Mouse (Mus musculus) neural tube, embryonic 14.5 days (tissue): ENCODE data around the gene Slc10a6. TPM values are rescaled to one million over a fixed set of nuclear protein-coding genes. Genes with fewer than 3 reads are reported as not detected.
A peak's percentile ranks its signal among the peaks of the same experiment; 100 is the strongest.

Experiments used
- ATAC-seq: fragments of 200-750 bp; cut with Nextera tagmentation; 2 replicates; pipeline ENCODE4 v1.8.0; 2017; ENCODE audit warnings: low read depth, mild to moderate bottlenecking, moderate TSS enrichment, moderate library complexity
- H3K27ac ChIP-seq: fragments of 300-500 bp; sonication (generic); 2 replicates; pipeline ENCODE4 v1.5.1; 2014; ENCODE audit warnings: low read depth, mild to moderate bottlenecking, control low read depth, low read length, moderate library complexity, mixed read lengths
- H3K27me3 ChIP-seq: fragments of 300-500 bp; sonication (generic); 2 replicates; pipeline ENCODE4 v1.6.1; 2014; ENCODE audit warnings: low read length; ENCODE audit not compliant: control insufficient read depth, insufficient read depth
- H3K36me3 ChIP-seq: fragments of 300-500 bp; sonication (generic); 2 replicates; pipeline ENCODE4 v1.6.1; 2014; ENCODE audit warnings: low read length, mixed read lengths; ENCODE audit not compliant: control insufficient read depth, insufficient read depth
- H3K4me1 ChIP-seq: fragments of 300-500 bp; sonication (generic); 2 replicates; pipeline ENCODE4 v1.6.1; 2014; ENCODE audit warnings: low read length; ENCODE audit not compliant: control insufficient read depth, insufficient read depth
- H3K4me2 ChIP-seq: fragments of 300-500 bp; sonication (generic); 2 replicates; pipeline ENCODE4 v1.6.1; 2014; ENCODE audit warnings: mild to moderate bottlenecking, low read depth, low read length, control low read depth
- H3K4me3 ChIP-seq: fragments of 300-500 bp; sonication (generic); 2 replicates; pipeline ENCODE4 v1.5.1; 2014; ENCODE audit warnings: low read depth, low read length, control low read depth, mixed read lengths
- H3K9ac ChIP-seq: fragments of 300-500 bp; sonication (generic); replicated peaks from 2 replicates; pipeline ENCODE4 v1.6.1; 2014; ENCODE audit warnings: low read depth, mild to moderate bottlenecking, control low read depth, low read length, mixed read lengths
- H3K9me3 ChIP-seq: fragments of 300-500 bp; sonication (generic); 2 replicates; pipeline ENCODE4 v1.6.1; 2016; ENCODE audit warnings: low read length; ENCODE audit not compliant: control insufficient read depth
- WGBS: fragments of 180-500 bp; shearing (Covaris S2); extraction: QIAGEN DNeasy Blood & Tissue Kit; methylation state at CpG from one replicate; pipeline ENCODE4 v1.1.7; 2014; 5-methylcytosine and 5-hydroxymethylcytosine counted together
- polyA plus RNA-seq: library from polyadenylated mRNA; unstranded; fragments of >200 nt; fragmentation: Nextera tagmentation; extraction: Ambion mirVana; gene quantifications from 2 replicates; pipeline ENCODE4 v1.2.1, GENCODE M21; 2014

The Slc10a6 gene
- polyA plus RNA-seq, 1 experiment from 2014 or later: 0.33 TPM

- H3K4me1 ChIP-seq: no peaks in the 10 kb centered on the region
- H3K4me3 ChIP-seq: no peak overlapping the region
- H3K9ac ChIP-seq: no peak overlapping the region
- ATAC-seq: no peak
- H3K36me3 ChIP-seq: no peaks in the 10 kb centered on the region
- H3K27ac ChIP-seq: no peak overlapping the region
- 36% methylated on average over 3 of the region's 3 CpGs for WGBS
- H3K9me3 ChIP-seq: no peaks in the 10 kb centered on the region
- no peaks in the 10 kb centered on the region for H3K27me3 ChIP-seq
- H3K4me2 ChIP-seq: no peak overlapping the region
Observed at GRCm38 (mm10) chr5:103659571-103659970, 30.4 kb upstream of the Slc10a6 start.

GRCm38 (mm10) chr5:103658921-103659320, 29.7 kb upstream of the Slc10a6 start:
- 74% methylated on average over 5 of the region's 5 CpGs for WGBS
- Histone ChIP-seq H3K9me3 (no peaks in the 10 kb centered on the region), H3K9ac (no peak overlapping the region), H3K27me3 (no peaks in the 10 kb centered on the region), H3K4me2 (no peak overlapping the region), H3K4me1 (no peaks in the 10 kb centered on the region), H3K27ac (no peak overlapping the region), H3K4me3 (no peak overlapping the region), H3K36me3 (no peaks in the 10 kb centered on the region)
- ATAC-seq: no peak

- 1% methylated on average over 49 of the region's 56 CpGs for WGBS
- Histone ChIP-seq H3K4me2 (peak within 1 kb of the TSS; percentile 96), H3K4me3 (peak within 1 kb of the TSS; percentile 46), H3K4me1 (no peaks in the 10 kb centered on the region), H3K9me3 (no peaks in the 10 kb centered on the region), H3K9ac (peak within 1 kb of the TSS; percentile 51), H3K27me3 (no peaks in the 10 kb centered on the region), H3K27ac (no peak within 1 kb of the TSS), H3K36me3 (no peaks in the 10 kb centered on the region)
- peak; percentile 84 for ATAC-seq
Observed at GRCm38 (mm10) chr5:103655346-103656118, 26.3 kb upstream of the Slc10a6 start, which contains the start of gene 1700016H13Rik. 1700016H13Rik (minus strand) TSS chr5:103656010.

GRCm38 (mm10) chr5:103654780-103655179, 25.6 kb upstream of the Slc10a6 start:
- H3K4me1 ChIP-seq: no peaks in the 10 kb centered on the region
- no peak overlapping the region; the same call in 1 of the 2 replicates for H3K9ac ChIP-seq
- no peak overlapping the region for H3K27ac ChIP-seq
- H3K4me2 ChIP-seq: peak overlapping the region; percentile 96
- peak; percentile 59 for ATAC-seq
- no peaks in the 10 kb centered on the region for H3K9me3 ChIP-seq
- no peaks in the 10 kb centered on the region for H3K27me3 ChIP-seq
- H3K4me3 ChIP-seq: peak overlapping the region; percentile 46; the same call in 1 of the 2 replicates
- H3K36me3 ChIP-seq: no peaks in the 10 kb centered on the region
- 35% methylated on average over 4 of the region's 4 CpGs for WGBS

- Histone ChIP-seq H3K27me3 (no peaks in the 10 kb centered on the region), H3K4me2 (no peak overlapping the region), H3K4me3 (no peak overlapping the region), H3K27ac (no peak overlapping the region), H3K9ac (no peak overlapping the region), H3K9me3 (no peaks in the 10 kb centered on the region), H3K36me3 (no peaks in the 10 kb centered on the region), H3K4me1 (no peaks in the 10 kb centered on the region)
- ATAC-seq: no peak
- WGBS: 29% methylated on average over 6 of the region's 6 CpGs
Observed at GRCm38 (mm10) chr5:103654225-103654624, 25.0 kb upstream of the Slc10a6 start.

- Histone ChIP-seq H3K36me3 (no peaks in the 10 kb centered on the region), H3K4me3 (no peak overlapping the region), H3K27me3 (no peaks in the 10 kb centered on the region), H3K9me3 (no peaks in the 10 kb centered on the region), H3K27ac (no peak overlapping the region), H3K4me2 (no peak overlapping the region), H3K9ac (no peak overlapping the region), H3K4me1 (no peaks in the 10 kb centered on the region)
- 88% methylated on average over 3 of the region's 3 CpGs for WGBS
- no peak for ATAC-seq
Observed at GRCm38 (mm10) chr5:103647320-103647719, 18.1 kb upstream of the Slc10a6 start.

GRCm38 (mm10) chr5:103644167-103644566, 15.0 kb upstream of the Slc10a6 start:
- no peaks in the 10 kb centered on the region for H3K9me3 ChIP-seq
- H3K4me1 ChIP-seq: no peaks in the 10 kb centered on the region
- no peak overlapping the region for H3K9ac ChIP-seq
- WGBS: 100% methylated on average over 1 of the region's 1 CpGs
- H3K27ac ChIP-seq: no peak overlapping the region
- H3K36me3 ChIP-seq: no peaks in the 10 kb centered on the region
- H3K4me3 ChIP-seq: no peak overlapping the region
- H3K4me2 ChIP-seq: no peak overlapping the region
- no peak for ATAC-seq
- H3K27me3 ChIP-seq: no peaks in the 10 kb centered on the region

- 95% methylated on average over 2 of the region's 2 CpGs for WGBS
- no peak overlapping the region for H3K9ac ChIP-seq
Observed at GRCm38 (mm10) chr5:103637162-103637561, 8.0 kb upstream of the Slc10a6 start.

GRCm38 (mm10) chr5:103629854-103630580, 814 bp upstream of the Slc10a6 start:
- no peak overlapping the region for H3K27ac ChIP-seq
- 78% methylated on average over 9 of the region's 9 CpGs for WGBS
- ATAC-seq: no peak

More at GRCm38 (mm10) chr5:103637162-103637561, 8.0 kb upstream of the Slc10a6 start:
- H3K4me2 ChIP-seq: no peak overlapping the region
- H3K27ac ChIP-seq: no peak overlapping the region
- ATAC-seq: no peak
- H3K9me3 ChIP-seq: no peaks in the 10 kb centered on the region
- no peak overlapping the region for H3K4me3 ChIP-seq
- no peaks in the 10 kb centered on the region for H3K4me1 ChIP-seq
- H3K36me3 ChIP-seq: no peaks in the 10 kb centered on the region
- no peaks in the 10 kb centered on the region for H3K27me3 ChIP-seq

More at GRCm38 (mm10) chr5:103629854-103630580, 814 bp upstream of the Slc10a6 start:
- Histone ChIP-seq H3K9me3 (no peaks in the 10 kb centered on the region), H3K4me2 (no peak overlapping the region), H3K4me1 (no peaks in the 10 kb centered on the region), H3K4me3 (no peak overlapping the region), H3K27me3 (no peaks in the 10 kb centered on the region), H3K36me3 (no peaks in the 10 kb centered on the region), H3K9ac (no peak overlapping the region)
